Mouse (Mus musculus): ENCODE measurements around the gene Tmem107. TPM values are rescaled to one million over a fixed set of nuclear protein-coding genes. Genes with fewer than 3 reads are reported as not detected.
"Not testable (repeated sequence)": the region's sequence is repeated elsewhere in the genome, so short reads cannot be mapped to it uniquely, and the experiment has no call there.

Gene Tmem107
- polyA plus RNA-seq, 3 experiments from 2014 or later = 2.8 to 9.1 (median 4.0) TPM

- no peak for ATAC-seq
These were observed 6.0 kb downstream of the Tmem107 start for GRCm38 (mm10) chr11:69076572-69076971.

- ATAC-seq = no peak
These were observed 6.7 kb downstream of the Tmem107 start for GRCm38 (mm10) chr11:69077316-69077715.

- ATAC-seq = no peak
These were observed 7.4 kb downstream of the Tmem107 start for GRCm38 (mm10) chr11:69078041-69078440.

GRCm38 (mm10) chr11:69078805-69079438 is 8.3 kb downstream of the Tmem107 start:
- ATAC-seq = no peak

- no peak for ATAC-seq
These were observed 9.7 kb downstream of the Tmem107 start for GRCm38 (mm10) chr11:69080102-69080854.

- ATAC-seq = no peak
These were observed 10.2 kb downstream of the Tmem107 start for GRCm38 (mm10) chr11:69080855-69081222.

GRCm38 (mm10) chr11:69081613-69082012 is 11.0 kb downstream of the Tmem107 start:
- no peak for ATAC-seq

- no peak for ATAC-seq
These were observed 15.0 kb downstream of the Tmem107 start for GRCm38 (mm10) chr11:69085608-69086007.

- no peak for ATAC-seq
These were observed 15.8 kb downstream of the Tmem107 start for GRCm38 (mm10) chr11:69086390-69086789.

GRCm38 (mm10) chr11:69087082-69087481 is 16.5 kb downstream of the Tmem107 start:
- ATAC-seq = no peak

- no peak for ATAC-seq
These were observed 17.0 kb downstream of the Tmem107 start for GRCm38 (mm10) chr11:69087597-69087996.

- ATAC-seq = peak; percentile 72
These were observed 17.7 kb downstream of the Tmem107 start, which contains the start of gene Vamp2 for GRCm38 (mm10) chr11:69088103-69088855. Vamp2 (plus strand) TSS chr11:69088490.

GRCm38 (mm10) chr11:69088856-69089615 is 18.4 kb downstream of the Tmem107 start:
- no peak for ATAC-seq

- ATAC-seq = no peak
These were observed 19.1 kb downstream of the Tmem107 start for GRCm38 (mm10) chr11:69089616-69090290.

GRCm38 (mm10) chr11:69090367-69090766 is 19.8 kb downstream of the Tmem107 start:
- ATAC-seq = no peak

GRCm38 (mm10) chr11:69091566-69092385 is 21.2 kb downstream of the Tmem107 start:
- ATAC-seq = no peak

- ATAC-seq = no peak
These were observed 21.8 kb downstream of the Tmem107 start for GRCm38 (mm10) chr11:69092386-69092751.

- ATAC-seq = no peak
These were observed 22.3 kb downstream of the Tmem107 start for GRCm38 (mm10) chr11:69092871-69093270.

- not testable (repeated sequence) for ATAC-seq
These were observed 23.2 kb downstream of the Tmem107 start for GRCm38 (mm10) chr11:69093856-69094255.

- peak; percentile 57 for ATAC-seq
These were observed 24.3 kb downstream of the Tmem107 start, which contains the start of gene Per1 for GRCm38 (mm10) chr11:69094697-69095429. Per1 (plus strand) TSS chr11:69095217.
